Mouse (Mus musculus) hematopoietic stem cell, adult 5-6 weeks (primary cell): Measurements from ENCODE around the gene Prss50. TPM values are rescaled to one million over a fixed set of nuclear protein-coding genes. Genes with fewer than 3 reads are reported as not detected.
A peak's percentile ranks its signal among the peaks of the same experiment; 100 is the strongest.
"Not testable (repeated sequence)": the region's sequence is repeated elsewhere in the genome, so short reads cannot be mapped to it uniquely, and the experiment has no call there.

Experiments
- ATAC-seq, 2 experiments: fragments of 125-278 bp in 1 of 2; replicated peaks in 1 of 2; 2 replicates each; pipeline ENCODE4 v1.8.0; 2016 to 2017; ENCODE audit warnings: inconsistent platforms in 2 of 2, mild to moderate bottlenecking in 2 of 2, moderate number of reproducible peaks in 2 of 2, low read depth in 1 of 2, moderate TSS enrichment in 1 of 2; ENCODE audit not compliant: low FRiP score in 2 of 2, poor library complexity in 2 of 2, severe bottlenecking in 2 of 2, insufficient read depth in 1 of 2, low TSS enrichment in 1 of 2
- total RNA-seq: library from RNA; stranded (forward); fragments of 172-1452, 232-1000 nt; gene quantifications from 2 replicates; pipeline ENCODE4 v1.2.3, GENCODE M21; 2017

The Prss50 gene
- not detected in 2 replicates for total RNA-seq

GRCm38 (mm10) chr9:110857781-110858472, at the start of gene Prss50:
TSS of gene Prss50 (plus strand) at chr9:110857967.
- ATAC-seq: peak in 1 of 2 experiments; percentile 42; a peak in 2 of 4 replicates

DNA sequence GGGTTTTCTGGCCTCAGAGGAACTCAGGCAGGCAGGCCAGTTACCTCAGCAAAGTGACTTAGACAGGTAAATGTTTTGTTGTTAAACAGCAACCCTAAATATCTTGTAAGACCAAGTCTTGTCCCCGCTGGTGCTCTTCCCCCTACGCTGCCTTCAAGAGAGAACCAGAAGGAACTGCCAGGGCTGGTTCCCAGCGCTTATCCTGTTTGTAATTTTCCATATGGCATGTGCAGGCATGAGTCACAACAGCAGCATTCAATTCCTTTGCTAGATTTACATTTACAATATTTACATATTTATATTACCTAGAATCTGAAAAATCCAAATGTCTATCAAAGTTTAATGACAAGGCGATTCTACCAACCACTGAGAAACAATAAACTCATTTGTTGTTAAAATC, 47.7 kb upstream of the Prss50 start:
- ATAC-seq: no peak

DNA sequence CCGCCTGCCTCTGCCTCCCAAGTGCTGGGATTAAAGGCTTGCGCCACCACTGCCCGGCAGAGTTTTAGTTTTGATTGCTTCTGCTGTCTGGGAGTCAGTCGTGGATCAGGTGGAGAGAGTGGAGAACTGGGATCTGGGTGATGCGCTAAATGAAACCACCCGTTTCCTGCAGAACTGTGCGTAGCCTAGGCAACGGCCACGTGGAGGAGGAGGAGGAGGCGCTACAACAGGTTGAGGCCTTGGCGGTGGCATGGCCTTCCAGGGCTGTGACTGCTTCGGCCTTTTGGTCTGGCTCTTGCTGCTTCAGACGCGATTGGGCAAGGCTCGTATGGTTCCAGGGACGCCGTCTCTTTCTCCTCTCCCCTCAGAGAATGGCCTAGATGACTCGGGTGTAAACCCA, 44.0 kb upstream of the Prss50 start, which contains the start of gene Prss44:
Prss44 (plus strand) TSS at position 206 of the 400 bp plus-strand sequence.
- no peak for ATAC-seq

DNA sequence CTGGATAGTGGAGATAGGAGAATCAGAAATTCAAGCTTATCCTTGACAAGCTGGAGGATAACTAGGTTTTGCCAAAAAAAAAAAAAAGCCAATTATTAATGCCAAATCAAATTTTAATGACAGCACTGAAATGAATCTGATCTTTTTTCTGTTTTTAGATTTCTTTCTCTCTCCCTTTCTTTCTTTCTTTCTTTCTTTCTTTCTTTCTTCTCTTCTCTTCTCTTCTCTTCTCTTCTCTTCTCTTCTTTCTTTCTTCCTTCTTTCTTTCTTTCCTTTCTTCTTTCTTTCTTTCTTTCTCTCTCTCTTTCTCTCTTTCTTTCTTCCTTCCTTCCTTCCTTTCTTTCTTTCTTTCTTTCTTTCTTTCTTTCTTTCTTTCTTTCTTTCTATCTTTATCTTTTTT, 37.2 kb upstream of the Prss50 start:
- ATAC-seq: not testable (repeated sequence)

DNA sequence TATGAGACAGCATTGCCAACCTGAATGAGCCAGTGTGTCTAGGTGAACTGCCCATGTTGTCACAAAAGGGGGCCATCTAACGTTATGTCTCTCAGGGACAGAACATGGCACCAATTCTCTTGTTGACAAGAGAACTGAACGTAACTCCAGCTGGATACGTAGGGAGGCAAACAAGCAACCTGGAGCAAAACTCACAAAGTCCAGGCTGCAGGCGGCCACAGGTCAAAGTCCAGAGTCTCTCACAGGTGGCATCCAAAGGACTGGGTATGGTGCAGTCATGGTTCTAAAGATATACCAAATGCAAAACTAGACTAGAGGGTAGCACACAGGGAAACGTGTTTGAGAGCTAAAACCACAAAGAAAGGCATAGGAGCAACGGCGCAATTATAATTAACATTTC, 36.3 kb upstream of the Prss50 start:
- no peak for ATAC-seq

- no peak for ATAC-seq
Observed at GRCm38 (mm10) chr9:110825426-110825825, 32.3 kb upstream of the Prss50 start.

DNA sequence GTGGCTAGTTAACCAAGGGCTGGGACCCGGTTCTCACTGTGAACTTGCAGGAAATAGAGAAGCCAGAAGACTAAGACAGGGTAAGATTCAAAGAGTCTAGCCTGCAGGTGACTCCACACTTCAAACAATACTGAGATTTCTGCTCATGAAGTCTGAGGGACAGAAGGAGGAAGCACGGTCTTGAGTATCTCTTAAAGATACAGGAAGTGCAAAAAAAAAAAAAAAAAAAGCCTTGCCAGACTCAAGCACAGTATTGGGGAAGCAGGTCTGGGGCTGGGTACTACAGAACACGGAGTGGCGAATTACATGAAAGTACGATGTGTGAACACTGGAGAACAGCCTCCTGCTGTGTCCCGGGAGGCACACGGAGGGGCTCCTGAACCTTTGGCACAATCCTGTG, 31.9 kb upstream of the Prss50 start:
- ATAC-seq: peak; percentile 76 to 82

- no peak for ATAC-seq
Observed at GRCm38 (mm10) chr9:110826390-110826789, 31.4 kb upstream of the Prss50 start, which contains the start of gene Prss43. TSS of gene Prss43 (plus strand) at chr9:110826690.

DNA sequence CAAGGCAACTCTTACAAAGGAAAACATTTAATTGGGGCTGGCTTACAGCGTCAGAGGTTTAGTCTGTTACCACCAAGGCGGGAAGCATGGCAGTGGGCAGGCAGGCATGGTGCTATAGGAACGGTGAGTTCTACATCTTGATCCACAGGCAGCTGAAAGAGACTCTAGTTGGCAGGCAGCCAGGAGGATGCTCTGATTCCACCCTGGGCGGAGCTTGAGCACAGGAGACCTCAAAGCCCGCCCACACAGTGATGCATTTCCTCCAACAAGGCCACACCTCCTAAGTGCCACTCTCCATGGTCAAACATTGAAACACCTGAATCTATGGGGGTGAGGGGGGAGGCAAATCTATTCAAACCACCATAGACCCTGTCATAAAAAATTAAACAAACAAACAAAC, 24.7 kb upstream of the Prss50 start:
- no peak for ATAC-seq

GRCm38 (mm10) chr9:110834411-110834810, 23.4 kb upstream of the Prss50 start, which contains the start of gene Prss45:
TSS of gene Prss45 (plus strand) at chr9:110834588.
- ATAC-seq: no peak

DNA sequence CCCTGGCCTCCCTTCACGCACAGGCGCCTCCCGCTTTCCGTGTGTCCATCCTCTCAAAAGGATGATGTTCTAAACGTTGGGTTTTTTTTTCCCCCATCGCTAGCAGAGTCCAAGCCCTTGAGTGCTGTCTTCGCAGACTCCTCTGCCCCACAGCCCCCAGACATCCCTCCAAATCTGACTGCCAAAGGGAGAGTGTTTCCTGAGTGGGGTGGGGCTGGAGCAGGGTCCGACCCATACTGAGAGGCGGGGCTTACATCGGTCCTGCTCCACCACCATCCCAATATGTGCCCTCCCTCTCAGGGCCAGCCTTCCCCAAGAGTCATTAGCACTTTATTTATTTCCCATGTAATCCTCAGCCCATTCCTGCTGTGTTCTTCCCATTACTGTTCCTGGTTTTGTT, 22.8 kb upstream of the Prss50 start:
- ATAC-seq: no peak

GRCm38 (mm10) chr9:110836112-110836511, 21.7 kb upstream of the Prss50 start:
- ATAC-seq: no peak

- ATAC-seq: no peak
Observed at GRCm38 (mm10) chr9:110840905-110841304, 16.9 kb upstream of the Prss50 start.

- peak; percentile 56 to 71; a peak in 3 of 4 replicates for ATAC-seq
Observed at GRCm38 (mm10) chr9:110841438-110841837, 16.3 kb upstream of the Prss50 start.

DNA sequence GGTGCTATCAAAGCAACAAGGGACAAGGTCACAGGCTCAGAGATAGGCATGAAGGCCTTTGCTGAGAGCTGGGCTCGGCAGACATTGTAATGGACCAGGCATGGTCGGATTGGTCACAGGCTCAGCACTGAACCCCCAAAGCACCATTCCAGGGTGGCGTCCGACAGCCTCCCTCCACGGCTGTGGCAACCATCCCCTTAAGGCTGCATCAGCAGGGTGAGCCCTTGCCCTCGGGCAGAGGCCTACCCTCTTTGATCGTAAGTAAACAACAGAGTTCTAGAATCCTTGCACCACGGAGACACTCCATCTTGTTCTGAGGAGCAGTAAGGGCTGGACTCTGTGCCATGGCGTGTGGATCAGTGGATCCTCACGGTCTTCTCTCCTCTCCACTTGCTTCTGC, 13.6 kb upstream of the Prss50 start, which contains the start of gene Prss46:
Prss46 (plus strand) TSS at position 301 of the 400 bp plus-strand sequence.
- ATAC-seq: no peak

- no peak for ATAC-seq
Observed at GRCm38 (mm10) chr9:110849162-110849561, 8.6 kb upstream of the Prss50 start.

DNA sequence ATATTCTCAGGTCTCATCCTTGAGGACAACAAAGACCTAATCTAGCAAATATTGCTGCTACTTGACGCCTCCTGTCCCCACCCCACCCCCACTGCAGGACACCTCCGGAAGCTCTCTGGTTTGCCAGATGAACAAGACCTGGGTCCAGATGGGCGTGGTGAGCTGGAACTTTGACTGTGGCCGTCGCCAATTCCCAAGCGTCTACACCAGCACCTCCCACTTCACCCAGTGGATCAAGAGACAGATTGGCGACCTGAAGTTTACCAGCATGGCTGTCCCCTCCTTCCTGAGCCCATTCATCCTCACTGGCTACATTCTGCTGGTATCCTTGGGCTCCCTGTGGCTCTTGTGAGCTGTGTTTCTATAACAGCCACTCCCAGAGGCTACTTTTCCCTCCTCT, 1.9 kb upstream of the Prss50 start:
- no peak for ATAC-seq

DNA sequence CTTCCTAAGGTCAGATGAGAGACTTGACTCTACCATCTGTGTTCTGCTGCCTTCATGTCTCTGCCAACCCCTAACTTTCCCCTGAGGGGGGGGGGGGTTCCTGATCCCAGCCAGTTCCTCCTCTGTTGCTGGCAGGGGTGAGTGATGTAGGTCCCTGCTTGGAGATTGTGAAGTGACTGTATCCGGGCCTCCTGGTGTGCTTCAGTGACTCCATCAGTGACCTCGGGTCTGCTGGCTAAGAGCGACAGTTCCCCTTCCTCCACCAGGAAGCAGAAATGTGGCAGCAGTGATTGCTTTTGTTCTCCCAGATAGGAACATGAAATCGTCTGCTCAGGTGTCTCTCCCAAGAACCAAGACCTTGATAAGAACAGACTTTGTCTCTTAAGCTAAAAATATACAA, 847 bp upstream of the Prss50 start:
- peak; percentile 37 to 74; a peak in 3 of 4 replicates for ATAC-seq

DNA sequence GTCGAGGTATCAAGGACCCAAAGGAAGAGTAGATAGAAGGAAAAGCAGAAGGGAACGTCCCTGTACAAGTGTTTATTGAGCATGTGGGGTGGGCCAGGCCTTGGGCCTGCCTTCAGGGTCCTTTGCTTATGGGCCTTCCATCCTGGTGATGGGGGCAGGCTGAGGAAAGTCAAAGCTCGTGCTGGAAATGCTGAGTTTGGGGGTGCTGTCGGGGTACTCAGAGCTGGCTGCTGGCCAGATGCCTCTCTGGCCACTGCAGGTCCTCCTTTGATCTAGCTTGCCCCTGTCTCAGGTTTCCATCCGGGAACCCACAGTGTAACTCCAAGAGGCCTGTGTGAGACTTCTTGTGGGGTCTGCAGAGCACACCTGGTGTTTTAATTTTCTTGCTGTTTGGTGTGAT, 756 bp downstream of the Prss50 start:
- no peak for ATAC-seq
